Mouse (Mus musculus): ENCODE data around the gene Bola2. TPM values are rescaled to one million over a fixed set of nuclear protein-coding genes. Genes with fewer than 3 reads are reported as not detected.

The Bola2 gene
- polyA plus RNA-seq, 1 experiment from 2014 or later, result 121 TPM

DNA sequence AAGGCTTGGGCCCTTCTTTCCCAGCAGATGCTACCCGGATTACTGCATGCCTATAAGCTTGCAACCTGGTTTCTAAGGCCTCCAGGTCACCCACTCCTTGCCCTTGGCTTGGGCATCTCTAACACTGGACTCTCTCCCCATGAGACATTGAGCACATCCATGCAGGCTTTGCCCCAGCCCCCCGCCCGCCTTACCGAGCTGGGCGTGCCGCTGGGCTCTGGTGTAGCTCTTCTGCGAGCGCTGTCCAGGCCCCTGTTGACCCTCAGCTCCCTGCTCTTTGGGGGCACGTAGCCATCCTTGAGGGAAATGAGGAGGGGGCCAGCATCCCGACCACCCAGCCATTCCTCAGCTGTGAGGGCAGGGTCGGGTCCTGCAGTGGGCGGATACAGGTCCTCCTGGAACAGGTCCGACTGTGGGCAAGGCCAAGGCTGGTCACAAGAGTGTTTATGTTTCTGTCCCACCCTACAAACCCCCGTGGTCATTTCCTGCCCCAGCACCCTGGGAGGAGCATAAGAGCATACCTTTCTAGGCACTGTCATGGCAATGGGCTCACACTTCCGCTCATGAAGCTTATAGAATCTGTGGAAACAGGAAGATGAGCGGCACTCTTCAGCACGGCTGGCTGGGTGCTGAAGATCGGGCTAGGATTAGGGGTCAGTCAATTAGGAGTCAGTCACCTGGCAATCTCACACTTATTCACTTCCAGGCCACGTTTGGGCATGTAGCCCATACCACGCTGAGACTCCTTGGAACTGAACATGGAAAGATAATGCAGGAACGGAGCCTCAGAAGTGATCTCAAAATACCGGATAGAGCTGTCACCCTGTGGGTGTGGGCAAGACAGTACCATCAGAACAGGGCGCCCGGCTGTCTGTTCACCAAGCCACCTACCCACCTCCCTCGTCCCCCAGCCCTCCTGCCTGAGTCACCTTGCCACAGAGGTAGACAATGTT is 5.1 kb downstream of the Bola2 start:
- H3K4me1 ChIP-seq, result peaks cover 30% of the 10 kb centered on the region
- H3K9me3 ChIP-seq (replicated peaks), result no peaks in the 10 kb centered on the region
- 0 out of 2 replicates have a peak, but pooled peaks cover 10% of the 10 kb centered on the region for H3K27me3 ChIP-seq
- H3K9ac ChIP-seq, result no peak overlapping the region
- H3K4me3 ChIP-seq (replicated peaks), result no peak overlapping the region
- ATAC-seq (ENCODE audit: insufficient number of reproducible peaks, low FRiP score, low TSS enrichment, low read depth), result no peak
- 0 out of 2 replicates have a peak overlapping the region, but pooled peaks have one; percentile 33 for H3K4me2 ChIP-seq (replicated peaks)
- H3K36me3 ChIP-seq, result peaks cover 6% of the 10 kb centered on the region; the same call in 1 of the 2 replicates
- H3K27ac ChIP-seq (replicated peaks), result no peak overlapping the region
- WGBS, result 80% methylated on average over 25 of the region's 25 CpGs

GRCm38 (mm10) chr7:126701070-126701469 is 5.9 kb downstream of the Bola2 start:
- H3K27me3 ChIP-seq, result peaks cover 18% of the 10 kb centered on the region; the same call in 1 of the 2 replicates
- H3K36me3 ChIP-seq, result peaks cover 6% of the 10 kb centered on the region; the same call in 1 of the 2 replicates
- no peak overlapping the region for H3K4me3 ChIP-seq (replicated peaks)
- peaks cover 30% of the 10 kb centered on the region for H3K4me1 ChIP-seq
- peak overlapping the region; percentile 33; the same call in 1 of the 2 replicates for H3K4me2 ChIP-seq (replicated peaks)
- no peak for ATAC-seq (ENCODE audit: insufficient number of reproducible peaks, low FRiP score, low TSS enrichment, low read depth)
- no peak overlapping the region for H3K9ac ChIP-seq
- under 1% methylated on average over 11 of the region's 11 CpGs for WGBS
- H3K27ac ChIP-seq (replicated peaks), result no peak overlapping the region
- no peaks in the 10 kb centered on the region for H3K9me3 ChIP-seq (replicated peaks)

DNA sequence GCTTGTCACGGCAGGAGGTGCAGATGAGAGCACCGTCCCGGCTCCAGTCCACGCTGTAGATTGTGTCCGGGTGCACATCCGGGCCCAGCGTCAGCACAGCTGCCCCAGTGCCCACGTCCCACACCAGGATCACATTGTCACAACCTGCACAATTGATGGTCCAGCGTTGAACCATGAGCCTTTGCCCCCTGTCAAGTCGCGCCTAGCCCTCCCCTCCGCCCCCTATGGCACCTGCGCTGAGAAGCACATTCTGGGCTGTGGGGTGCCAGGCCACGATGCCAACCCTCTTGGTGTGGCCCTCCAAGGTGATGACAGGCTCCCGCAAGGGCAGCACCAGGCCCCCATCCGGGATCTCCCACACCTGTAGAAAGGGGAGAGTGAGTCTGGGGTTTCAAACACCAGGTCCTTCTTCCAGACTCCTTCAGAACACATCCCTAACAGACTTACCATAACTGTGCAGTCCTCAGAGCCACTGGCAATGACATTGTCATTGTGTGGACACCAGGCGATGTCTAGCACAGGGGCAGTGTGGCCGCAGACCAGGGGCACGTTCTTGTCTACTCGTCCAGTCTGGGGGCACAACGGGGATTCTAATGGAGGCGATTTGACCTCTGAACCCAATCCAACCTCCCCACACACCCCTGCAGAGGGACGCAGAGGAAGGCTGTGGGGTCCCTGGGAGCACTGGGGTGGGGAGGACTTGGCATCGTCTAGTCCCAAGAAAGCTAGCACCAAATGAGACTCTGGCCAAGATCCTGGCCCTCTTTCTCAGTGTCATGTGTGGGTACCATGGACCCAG is 6.6 kb downstream of the Bola2 start:
- Histone ChIP-seq H3K27me3 (peaks cover 18% of the 10 kb centered on the region; the same call in 1 of the 2 replicates), H3K9me3 (replicated peaks) (no peaks in the 10 kb centered on the region), H3K4me3 (replicated peaks) (no peak overlapping the region), H3K9ac (no peak overlapping the region), H3K27ac (replicated peaks) (no peak overlapping the region), H3K4me2 (replicated peaks) (peak overlapping the region; percentile 33; the same call in 1 of the 2 replicates), H3K4me1 (peaks cover 24% of the 10 kb centered on the region), H3K36me3 (peaks cover 5% of the 10 kb centered on the region; the same call in 1 of the 2 replicates)
- ATAC-seq (ENCODE audit: insufficient number of reproducible peaks, low FRiP score, low TSS enrichment, low read depth), result no peak
- WGBS, result 57% methylated on average over 24 of the region's 24 CpGs

- no peak for ATAC-seq (ENCODE audit: insufficient number of reproducible peaks, low FRiP score, low TSS enrichment, low read depth)
- no peaks in the 10 kb centered on the region for H3K9me3 ChIP-seq (replicated peaks)
- H3K27me3 ChIP-seq, result peaks cover 18% of the 10 kb centered on the region; the same call in 1 of the 2 replicates
- H3K9ac ChIP-seq, result no peak overlapping the region
- H3K4me2 ChIP-seq (replicated peaks), result no peak overlapping the region
- WGBS, result 78% methylated on average over 6 of the region's 6 CpGs
- no peak overlapping the region for H3K4me3 ChIP-seq (replicated peaks)
- H3K27ac ChIP-seq (replicated peaks), result no peak overlapping the region
- peaks cover 20% of the 10 kb centered on the region for H3K4me1 ChIP-seq
- peaks cover 3% of the 10 kb centered on the region; the same call in 1 of the 2 replicates for H3K36me3 ChIP-seq
Observed at GRCm38 (mm10) chr7:126702358-126702757, 7.2 kb downstream of the Bola2 start.

- H3K9ac ChIP-seq, result no peak overlapping the region
- no peak overlapping the region for H3K27ac ChIP-seq (replicated peaks)
- peak overlapping the region; percentile 41 for H3K4me3 ChIP-seq (replicated peaks)
Observed at GRCm38 (mm10) chr7:126702861-126703756, 7.9 kb downstream of the Bola2 start.

GRCm38 (mm10) chr7:126703757-126704077 is 8.5 kb downstream of the Bola2 start:
- H3K9ac ChIP-seq, result 0 out of 2 replicates have a peak overlapping the region, but pooled peaks have one; percentile 21
- H3K4me1 ChIP-seq, result peaks cover 20% of the 10 kb centered on the region
- 11% methylated on average over 7 of the region's 7 CpGs for WGBS
- H3K36me3 ChIP-seq, result no peaks in the 10 kb centered on the region
- no peak for ATAC-seq (ENCODE audit: insufficient number of reproducible peaks, low FRiP score, low TSS enrichment, low read depth)
- H3K4me2 ChIP-seq (replicated peaks), result peak overlapping the region; percentile 88
- peak overlapping the region; percentile 41 for H3K4me3 ChIP-seq (replicated peaks)
- H3K9me3 ChIP-seq (replicated peaks), result no peaks in the 10 kb centered on the region
- no peak overlapping the region for H3K27ac ChIP-seq (replicated peaks)
- peaks cover 18% of the 10 kb centered on the region; the same call in 1 of the 2 replicates for H3K27me3 ChIP-seq

More at GRCm38 (mm10) chr7:126702861-126703756, 7.9 kb downstream of the Bola2 start:
- H3K4me1 ChIP-seq, result peaks cover 20% of the 10 kb centered on the region
- WGBS, result 84% methylated on average over 12 of the region's 12 CpGs
- H3K36me3 ChIP-seq, result no peaks in the 10 kb centered on the region
- H3K4me2 ChIP-seq (replicated peaks), result peak overlapping the region; percentile 88; the same call in 1 of the 2 replicates
- no peak for ATAC-seq (ENCODE audit: insufficient number of reproducible peaks, low FRiP score, low TSS enrichment, low read depth)
- H3K9me3 ChIP-seq (replicated peaks), result no peaks in the 10 kb centered on the region
- peaks cover 18% of the 10 kb centered on the region; the same call in 1 of the 2 replicates for H3K27me3 ChIP-seq

DNA sequence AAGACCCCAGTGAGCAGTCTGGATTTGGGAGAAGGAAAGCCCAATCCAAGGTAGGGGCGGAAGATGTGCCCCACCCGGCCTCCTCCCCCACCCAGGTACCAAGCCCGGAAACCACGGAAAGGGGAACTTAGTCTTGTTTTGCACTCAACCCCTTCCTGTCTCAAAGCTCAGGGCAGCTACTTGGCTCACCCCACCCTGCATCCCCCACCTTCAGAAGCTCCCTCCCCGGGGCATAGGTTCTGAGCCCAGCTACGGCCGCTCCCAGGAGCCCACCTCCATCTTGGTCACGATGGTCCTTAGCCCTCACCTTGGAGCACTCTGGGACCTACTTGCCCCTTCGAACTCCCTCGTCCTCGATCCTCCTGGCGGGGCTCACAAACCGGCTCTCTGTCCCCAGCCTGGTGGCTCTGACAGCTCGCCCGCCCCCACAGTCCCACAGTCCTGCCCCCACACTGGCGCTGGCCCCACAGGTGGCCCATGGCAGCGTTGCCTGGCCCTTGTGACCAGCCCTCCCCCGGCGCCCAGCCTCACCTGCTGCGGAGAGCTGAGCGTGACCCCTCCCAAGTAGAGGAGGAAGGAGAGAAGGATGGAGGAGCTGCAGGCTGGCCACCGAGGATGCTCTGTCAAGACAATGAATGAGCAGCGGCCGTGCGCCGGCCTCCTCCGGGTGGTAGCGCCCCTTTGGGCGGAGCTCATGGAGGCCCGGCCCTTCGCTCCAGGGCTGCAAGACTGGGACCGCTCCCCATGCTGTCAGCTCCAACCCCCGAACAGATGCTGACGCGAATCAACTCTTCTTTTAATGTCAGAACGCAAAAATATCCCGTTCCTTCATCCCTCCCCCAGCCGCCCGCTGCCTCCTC is 9.2 kb downstream of the Bola2 start:
- ATAC-seq (ENCODE audit: insufficient number of reproducible peaks, low FRiP score, low TSS enrichment, low read depth), result peak; percentile 59; the same call in 1 of the 2 replicates
- H3K27ac ChIP-seq (replicated peaks), result no peak overlapping the region
- H3K4me3 ChIP-seq (replicated peaks), result peak overlapping the region; percentile 41
- peaks cover 18% of the 10 kb centered on the region; the same call in 1 of the 2 replicates for H3K27me3 ChIP-seq
- WGBS, result 1% methylated on average over 39 of the region's 39 CpGs
- H3K36me3 ChIP-seq, result no peaks in the 10 kb centered on the region
- peaks cover 20% of the 10 kb centered on the region for H3K4me1 ChIP-seq
- H3K9me3 ChIP-seq (replicated peaks), result no peaks in the 10 kb centered on the region
- H3K9ac ChIP-seq, result peak overlapping the region; percentile 21
- peak overlapping the region; percentile 88 for H3K4me2 ChIP-seq (replicated peaks)

GRCm38 (mm10) chr7:126707442-126708174 is 12.4 kb downstream of the Bola2 start, which contains the start of gene Coro1a:
TSS of gene Coro1a (minus strand) at chr7:126707787.
- Histone ChIP-seq H3K36me3 (no peaks in the 10 kb centered on the region), H3K4me2 (replicated peaks) (no peak within 1 kb of the TSS), H3K9me3 (replicated peaks) (no peaks in the 10 kb centered on the region), H3K4me3 (replicated peaks) (no peak within 1 kb of the TSS), H3K4me1 (peaks cover 14% of the 10 kb centered on the region), H3K27ac (replicated peaks) (no peak within 1 kb of the TSS), H3K9ac (no peak within 1 kb of the TSS), H3K27me3 (peaks cover 18% of the 10 kb centered on the region; the same call in 1 of the 2 replicates)
- no peak for ATAC-seq (ENCODE audit: insufficient number of reproducible peaks, low FRiP score, low TSS enrichment, low read depth)
- 86% methylated on average over 19 of the region's 19 CpGs for WGBS

Data from embryonic facial prominence, embryonic 15.5 days (tissue).